Mouse (Mus musculus): Measurements from ENCODE around the gene Bcl11a. TPM values are rescaled to one million over a fixed set of nuclear protein-coding genes. Genes with fewer than 3 reads are reported as not detected.

The Bcl11a gene
- 0.12 TPM for polyA plus RNA-seq (2014; fragmentation: Illumina TruSeq; extraction: RNeasy Lipid Tissue Mini Kit (QIAGEN cat#74804); ENCODE audit: low read depth, low replicate concordance)

GRCm38 (mm10) chr11:24077795-24078705 lies at the start of gene Bcl11a:
Gene Bcl11a, plus strand, starts transcription at chr11:24078056.

GRCm38 (mm10) chr11:24074634-24075104 lies 3.2 kb upstream of the Bcl11a start, which contains the start of gene A830031A19Rik:
Gene A830031A19Rik, minus strand, starts transcription at chr11:24075054.

Other genes starting within 250 kb of the Bcl11a start
- 26.4 TPM for gene Papolg, start 182.8 kb upstream of the Bcl11a start, polyA plus RNA-seq (2014; fragmentation: Illumina TruSeq; extraction: RNeasy Lipid Tissue Mini Kit (QIAGEN cat#74804); ENCODE audit: low read depth, low replicate concordance)
- gene A830031A19Rik, start 3.0 kb upstream of the Bcl11a start, polyA plus RNA-seq (2014; fragmentation: Illumina TruSeq; extraction: RNeasy Lipid Tissue Mini Kit (QIAGEN cat#74804); ENCODE audit: low read depth, low replicate concordance), result not detected

All from kidney, adult 10 weeks (tissue).